Mouse (Mus musculus): ENCODE results near the gene Nr4a1.

Gene Nr4a1

GRCm38 (mm10) chr15:101253886-101254795, at the start of gene Nr4a1:
Nr4a1 (plus strand) TSS chr15:101254269.
- DNase-seq (ENCODE audit: low read depth, low spot score), result no peak

GRCm38 (mm10) chr15:101204781-101205180, 49.3 kb upstream of the Nr4a1 start:
- no peak for DNase-seq (ENCODE audit: low read depth, low spot score)

- no peak for DNase-seq (ENCODE audit: low read depth, low spot score)
Observed at GRCm38 (mm10) chr15:101210228-101210627, 43.8 kb upstream of the Nr4a1 start.

GRCm38 (mm10) chr15:101210998-101211613, 43.0 kb upstream of the Nr4a1 start:
- no peak for DNase-seq (ENCODE audit: low read depth, low spot score)

GRCm38 (mm10) chr15:101212435-101212834, 41.6 kb upstream of the Nr4a1 start:
- no peak for DNase-seq (ENCODE audit: low read depth, low spot score)

- no peak for DNase-seq (ENCODE audit: low read depth, low spot score)
Observed at GRCm38 (mm10) chr15:101215136-101215535, 38.9 kb upstream of the Nr4a1 start.

GRCm38 (mm10) chr15:101216036-101216435, 38.0 kb upstream of the Nr4a1 start:
- DNase-seq (ENCODE audit: low read depth, low spot score), result no peak

GRCm38 (mm10) chr15:101220905-101221297, 33.2 kb upstream of the Nr4a1 start:
- DNase-seq (ENCODE audit: low read depth, low spot score), result no peak

GRCm38 (mm10) chr15:101221298-101222104, 32.6 kb upstream of the Nr4a1 start:
- no peak for DNase-seq (ENCODE audit: low read depth, low spot score)

GRCm38 (mm10) chr15:101222897-101223482, 31.1 kb upstream of the Nr4a1 start:
- no peak for DNase-seq (ENCODE audit: low read depth, low spot score)

- DNase-seq (ENCODE audit: low read depth, low spot score), result no peak
Observed at GRCm38 (mm10) chr15:101223596-101223995, 30.5 kb upstream of the Nr4a1 start.

GRCm38 (mm10) chr15:101224006-101224906, 29.8 kb upstream of the Nr4a1 start, which contains the start of gene Grasp:
Grasp (plus strand) TSS chr15:101224188.
- DNase-seq (ENCODE audit: low read depth, low spot score), result no peak

GRCm38 (mm10) chr15:101224977-101225376, 29.1 kb upstream of the Nr4a1 start:
- no peak for DNase-seq (ENCODE audit: low read depth, low spot score)

- DNase-seq (ENCODE audit: low read depth, low spot score), result no peak
Observed at GRCm38 (mm10) chr15:101227971-101228370, 26.1 kb upstream of the Nr4a1 start.

GRCm38 (mm10) chr15:101228866-101229590, 25.0 kb upstream of the Nr4a1 start:
- DNase-seq (ENCODE audit: low read depth, low spot score), result no peak

- no peak for DNase-seq (ENCODE audit: low read depth, low spot score)
Observed at GRCm38 (mm10) chr15:101230503-101230902, 23.6 kb upstream of the Nr4a1 start.

- DNase-seq (ENCODE audit: low read depth, low spot score), result no peak
Observed at GRCm38 (mm10) chr15:101230995-101231647, 22.9 kb upstream of the Nr4a1 start.

GRCm38 (mm10) chr15:101231648-101232180, 22.4 kb upstream of the Nr4a1 start:
- DNase-seq (ENCODE audit: low read depth, low spot score), result no peak

GRCm38 (mm10) chr15:101232607-101233006, 21.5 kb upstream of the Nr4a1 start:
- no peak for DNase-seq (ENCODE audit: low read depth, low spot score)
